Mouse (Mus musculus) limb, embryonic 12.5 days (tissue): ENCODE data around the gene Fam122a. TPM values are rescaled to one million over a fixed set of nuclear protein-coding genes. Genes with fewer than 3 reads are reported as not detected.

ENCODE experiments used
- ATAC-seq: fragments of 200-750 bp; cut with Nextera tagmentation; 2 replicates; pipeline ENCODE4 v1.8.0; 2017; ENCODE audit warnings: low read depth, moderate TSS enrichment; ENCODE audit not compliant: insufficient number of reproducible peaks, insufficient read depth, low FRiP score, low TSS enrichment
- H3K27ac ChIP-seq: fragments of 300-500 bp; sonication (generic); 2 replicates; pipeline ENCODE4 v1.5.1; 2016; ENCODE audit warnings: mild to moderate bottlenecking, moderate library complexity
- H3K27me3 ChIP-seq: fragments of 300-500 bp; sonication (generic); 2 replicates; pipeline ENCODE4 v1.6.1; 2016; ENCODE audit warnings: mild to moderate bottlenecking, moderate library complexity
- H3K36me3 ChIP-seq: fragments of 300-500 bp; sonication (generic); 2 replicates; pipeline ENCODE4 v1.6.1; 2016; ENCODE audit warnings: mild to moderate bottlenecking, moderate library complexity
- H3K4me1 ChIP-seq: fragments of 300-500 bp; sonication (generic); replicated peaks from 2 replicates; pipeline ENCODE4 v1.6.1; 2016
- H3K4me2 ChIP-seq: fragments of 300-500 bp; sonication (generic); 2 replicates; pipeline ENCODE4 v1.6.1; 2016; ENCODE audit warnings: mild to moderate bottlenecking, moderate library complexity
- H3K4me3 ChIP-seq: fragments of 300-500 bp; sonication (generic); replicated peaks from 2 replicates; pipeline ENCODE4 v1.5.1; 2016; ENCODE audit warnings: mild to moderate bottlenecking
- H3K9ac ChIP-seq: fragments of 300-500 bp; sonication (generic); replicated peaks from 2 replicates; pipeline ENCODE4 v1.6.1; 2016; ENCODE audit warnings: mild to moderate bottlenecking, moderate library complexity
- H3K9me3 ChIP-seq: fragments of 300-500 bp; sonication (generic); 2 replicates; pipeline ENCODE4 v1.6.1; 2016; ENCODE audit warnings: mild to moderate bottlenecking, moderate library complexity
- WGBS: fragments of 180-500 bp; shearing (Covaris S2); methylation state at CpG from one replicate; pipeline ENCODE4 v1.1.7; 2016; 5-methylcytosine and 5-hydroxymethylcytosine counted together
- polyA plus RNA-seq: library from polyadenylated mRNA; unstranded; fragments of >200 nt; fragmentation: Nextera tagmentation; extraction: Ambion mirVana; gene quantifications from 2 replicates; pipeline ENCODE4 v1.2.1, GENCODE M21; 2016

The Fam122a gene
- polyA plus RNA-seq, 1 experiment from 2014 or later = 57.5 TPM

DNA sequence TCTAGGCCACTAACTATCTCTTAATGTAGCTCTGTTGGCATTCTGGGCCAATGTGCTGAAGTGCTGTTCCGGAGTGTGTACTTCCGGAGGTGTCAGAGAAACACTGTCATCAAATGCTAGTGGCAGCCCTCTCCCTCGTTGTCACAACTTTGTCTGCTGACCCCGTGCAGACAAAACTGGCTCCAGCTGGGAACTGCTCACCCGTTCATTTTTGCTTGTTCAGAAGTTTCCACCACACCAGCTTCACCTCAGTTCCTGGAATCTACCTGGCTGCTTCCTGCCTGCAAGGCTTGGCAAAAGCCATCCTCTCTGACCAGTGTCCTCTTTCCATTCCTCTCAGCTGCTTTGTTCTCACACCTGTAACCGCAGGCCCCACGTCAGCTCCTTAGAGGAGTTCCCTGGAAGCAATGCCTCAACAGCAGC, 50.4 kb downstream of the Fam122a start:
- no peak for ATAC-seq
- H3K9me3 ChIP-seq = no peaks in the 10 kb centered on the region

More for the DNA sequence above, 50.4 kb downstream of the Fam122a start:
- 81% methylated on average over 7 of the region's 7 CpGs for WGBS
- H3K27ac ChIP-seq = no peak overlapping the region
- H3K4me3 ChIP-seq = no peak overlapping the region
- no peaks in the 10 kb centered on the region for H3K36me3 ChIP-seq
- H3K9ac ChIP-seq = no peak overlapping the region
- no peak overlapping the region for H3K4me2 ChIP-seq
- peaks cover 5% of the 10 kb centered on the region for H3K4me1 ChIP-seq
- H3K27me3 ChIP-seq = no peaks in the 10 kb centered on the region

Other genes with a start within 250 kb of the Fam122a start
- gene Fxn, start 196.8 kb downstream of the Fam122a start, polyA plus RNA-seq = 63.3 and 64.1 TPM in 2 replicates
- 0.56 and 0.73 TPM in 2 replicates for gene Pip5k1b, start 78.5 kb upstream of the Fam122a start, polyA plus RNA-seq
- 1.5 TPM in 2 replicates for gene Tmem252, start 196.7 kb upstream of the Fam122a start, polyA plus RNA-seq